Mouse (Mus musculus) forebrain, embryonic 12.5 days (tissue): Measurements from ENCODE around the gene Mcts2. TPM values are rescaled to one million over a fixed set of nuclear protein-coding genes. Genes with fewer than 3 reads are reported as not detected.

Experiments
- ATAC-seq: fragments of 200-750 bp; cut with Nextera tagmentation; 2 replicates; pipeline ENCODE4 v1.8.0; 2017; ENCODE audit warnings: moderate TSS enrichment; ENCODE audit not compliant: low FRiP score
- H3K27ac ChIP-seq: fragments of 300-500 bp; sonication (generic); 2 replicates; pipeline ENCODE4 v1.5.1; 2016; ENCODE audit warnings: mild to moderate bottlenecking
- H3K27me3 ChIP-seq: fragments of 300-500 bp; sonication (generic); 2 replicates; pipeline ENCODE4 v1.6.1; 2016; ENCODE audit warnings: mild to moderate bottlenecking
- H3K36me3 ChIP-seq: fragments of 300-500 bp; sonication (generic); replicated peaks from 2 replicates; pipeline ENCODE4 v1.6.1; 2016; ENCODE audit warnings: mild to moderate bottlenecking
- H3K4me1 ChIP-seq: fragments of 300-500 bp; sonication (generic); 2 replicates; pipeline ENCODE4 v1.6.1; 2016
- H3K4me2 ChIP-seq: fragments of 300-500 bp; sonication (generic); 2 replicates; pipeline ENCODE4 v1.6.1; 2016; ENCODE audit warnings: mild to moderate bottlenecking, moderate library complexity
- H3K4me3 ChIP-seq: fragments of 300-500 bp; sonication (generic); replicated peaks from 2 replicates; pipeline ENCODE4 v1.5.1; 2016; ENCODE audit warnings: mild to moderate bottlenecking
- H3K9ac ChIP-seq: fragments of 300-500 bp; sonication (generic); 2 replicates; pipeline ENCODE4 v1.6.1; 2016; ENCODE audit warnings: mild to moderate bottlenecking
- H3K9me3 ChIP-seq: fragments of 300-500 bp; sonication (generic); 2 replicates; pipeline ENCODE4 v1.6.1; 2016
- WGBS: fragments of 180-500 bp; shearing (Covaris S2); methylation state at CpG from one replicate; pipeline ENCODE4 v1.1.7; 2016; 5-methylcytosine and 5-hydroxymethylcytosine counted together
- polyA plus RNA-seq: library from polyadenylated mRNA; unstranded; fragments of >200 nt; fragmentation: Nextera tagmentation; extraction: Ambion mirVana; gene quantifications from 2 replicates; pipeline ENCODE4 v1.2.1, GENCODE M21; 2016

Gene Mcts2
- polyA plus RNA-seq, 1 experiment from 2014 or later, result 41.2 TPM

- Histone ChIP-seq H3K36me3 (peaks cover 67% of the 10 kb centered on the region), H3K9ac (peak overlapping the region; percentile 29; the same call in 1 of the 2 replicates), H3K4me2 (peak overlapping the region; percentile 46), H3K27me3 (no peaks in the 10 kb centered on the region), H3K27ac (peak overlapping the region; percentile 38; the same call in 1 of the 2 replicates), H3K9me3 (no peaks in the 10 kb centered on the region), H3K4me3 (no peak overlapping the region), H3K4me1 (peaks cover 12% of the 10 kb centered on the region; the same call in 1 of the 2 replicates)
- no peak for ATAC-seq
- 86% methylated on average over 13 of the region's 13 CpGs for WGBS
Observed at GRCm38 (mm10) chr2:152693735-152694134, 6.9 kb downstream of the Mcts2 start.

- no peak for ATAC-seq
Observed at GRCm38 (mm10) chr2:152694708-152695107, 7.9 kb downstream of the Mcts2 start.

GRCm38 (mm10) chr2:152696016-152696415, 9.2 kb downstream of the Mcts2 start:
- H3K4me2 ChIP-seq, result no peak overlapping the region
- peak overlapping the region; percentile 70; the same call in 1 of the 2 replicates for H3K27ac ChIP-seq
- WGBS, result 77% methylated on average over 10 of the region's 10 CpGs
- H3K36me3 ChIP-seq, result peaks cover 68% of the 10 kb centered on the region
- peaks cover 12% of the 10 kb centered on the region; the same call in 1 of the 2 replicates for H3K4me1 ChIP-seq
- 0 out of 2 replicates have a peak, but pooled peaks have one; percentile 20 for ATAC-seq
- no peaks in the 10 kb centered on the region; the same call in 1 of the 2 replicates for H3K9me3 ChIP-seq
- peak overlapping the region; percentile 45; the same call in 1 of the 2 replicates for H3K9ac ChIP-seq
- no peak overlapping the region for H3K4me3 ChIP-seq
- H3K27me3 ChIP-seq, result no peaks in the 10 kb centered on the region

More at GRCm38 (mm10) chr2:152694708-152695107, 7.9 kb downstream of the Mcts2 start:
- Histone ChIP-seq H3K9ac (no peak overlapping the region), H3K4me1 (peaks cover 12% of the 10 kb centered on the region; the same call in 1 of the 2 replicates), H3K27me3 (no peaks in the 10 kb centered on the region), H3K27ac (no peak overlapping the region; the same call in 1 of the 2 replicates), H3K9me3 (no peaks in the 10 kb centered on the region), H3K4me2 (no peak overlapping the region), H3K36me3 (peaks cover 67% of the 10 kb centered on the region), H3K4me3 (no peak overlapping the region)
- WGBS, result 84% methylated on average over 7 of the region's 7 CpGs

GRCm38 (mm10) chr2:152696476-152697164, 9.8 kb downstream of the Mcts2 start:
- peak; percentile 84 for ATAC-seq
- H3K27ac ChIP-seq, result peak overlapping the region; percentile 70
- H3K36me3 ChIP-seq, result peaks cover 74% of the 10 kb centered on the region
- peaks cover 12% of the 10 kb centered on the region; the same call in 1 of the 2 replicates for H3K4me1 ChIP-seq
- no peaks in the 10 kb centered on the region for H3K27me3 ChIP-seq
- peak overlapping the region; percentile 45; the same call in 1 of the 2 replicates for H3K9ac ChIP-seq
- H3K4me2 ChIP-seq, result no peak overlapping the region
- no peaks in the 10 kb centered on the region; the same call in 1 of the 2 replicates for H3K9me3 ChIP-seq
- no peak overlapping the region for H3K4me3 ChIP-seq
- 42% methylated on average over 20 of the region's 20 CpGs for WGBS

- no peak for ATAC-seq
- no peak overlapping the region for H3K4me2 ChIP-seq
- 96% methylated on average over 10 of the region's 10 CpGs for WGBS
- no peak overlapping the region for H3K9ac ChIP-seq
- peaks cover 4% of the 10 kb centered on the region; the same call in 1 of the 2 replicates for H3K4me1 ChIP-seq
- H3K27ac ChIP-seq, result no peak overlapping the region
- no peaks in the 10 kb centered on the region; the same call in 1 of the 2 replicates for H3K9me3 ChIP-seq
- H3K4me3 ChIP-seq, result no peak overlapping the region
- H3K36me3 ChIP-seq, result peaks cover 96% of the 10 kb centered on the region
- no peaks in the 10 kb centered on the region for H3K27me3 ChIP-seq
Observed at GRCm38 (mm10) chr2:152700138-152700537, 13.3 kb downstream of the Mcts2 start.

GRCm38 (mm10) chr2:152700725-152701124, 13.9 kb downstream of the Mcts2 start:
- Histone ChIP-seq H3K27me3 (no peaks in the 10 kb centered on the region), H3K4me1 (peaks cover 10% of the 10 kb centered on the region), H3K4me3 (no peak overlapping the region), H3K9me3 (no peaks in the 10 kb centered on the region; the same call in 1 of the 2 replicates), H3K27ac (no peak overlapping the region), H3K9ac (no peak overlapping the region), H3K36me3 (peaks cover 96% of the 10 kb centered on the region), H3K4me2 (no peak overlapping the region)
- WGBS, result 92% methylated on average over 8 of the region's 8 CpGs
- ATAC-seq, result no peak

GRCm38 (mm10) chr2:152703596-152704255, 16.9 kb downstream of the Mcts2 start:
- WGBS, result 93% methylated on average over 21 of the region's 21 CpGs
- H3K36me3 ChIP-seq, result peaks cover 74% of the 10 kb centered on the region
- no peak overlapping the region for H3K4me2 ChIP-seq

GRCm38 (mm10) chr2:152704256-152704605, 17.4 kb downstream of the Mcts2 start:
- Histone ChIP-seq H3K9me3 (no peaks in the 10 kb centered on the region; the same call in 1 of the 2 replicates), H3K36me3 (peaks cover 69% of the 10 kb centered on the region), H3K27ac (no peak overlapping the region), H3K27me3 (no peaks in the 10 kb centered on the region), H3K4me2 (no peak overlapping the region), H3K4me3 (no peak overlapping the region), H3K4me1 (peaks cover 30% of the 10 kb centered on the region), H3K9ac (no peak overlapping the region)
- no peak for ATAC-seq
- 89% methylated on average over 5 of the region's 5 CpGs for WGBS

More at GRCm38 (mm10) chr2:152703596-152704255, 16.9 kb downstream of the Mcts2 start:
- no peak for ATAC-seq
- no peak overlapping the region for H3K4me3 ChIP-seq
- no peak overlapping the region for H3K27ac ChIP-seq
- H3K9me3 ChIP-seq, result no peaks in the 10 kb centered on the region; the same call in 1 of the 2 replicates
- H3K27me3 ChIP-seq, result no peaks in the 10 kb centered on the region
- no peak overlapping the region for H3K9ac ChIP-seq
- H3K4me1 ChIP-seq, result peaks cover 30% of the 10 kb centered on the region

- Histone ChIP-seq H3K4me2 (no peak overlapping the region), H3K4me3 (no peak overlapping the region), H3K27ac (peak overlapping the region; percentile 38; the same call in 1 of the 2 replicates), H3K9ac (no peak overlapping the region), H3K27me3 (no peaks in the 10 kb centered on the region), H3K9me3 (no peaks in the 10 kb centered on the region; the same call in 1 of the 2 replicates), H3K36me3 (peaks cover 63% of the 10 kb centered on the region), H3K4me1 (peaks cover 30% of the 10 kb centered on the region)
- no peak for ATAC-seq
- WGBS, result 90% methylated on average over 14 of the region's 14 CpGs
Observed at GRCm38 (mm10) chr2:152704811-152705370, 18.1 kb downstream of the Mcts2 start.

- no peaks in the 10 kb centered on the region; the same call in 1 of the 2 replicates for H3K9me3 ChIP-seq
- no peaks in the 10 kb centered on the region for H3K27me3 ChIP-seq
- peaks cover 51% of the 10 kb centered on the region for H3K36me3 ChIP-seq
- H3K4me2 ChIP-seq, result no peak overlapping the region
- WGBS, result 72% methylated on average over 22 of the region's 22 CpGs
- no peak overlapping the region for H3K4me3 ChIP-seq
- ATAC-seq, result peak; percentile 30; the same call in 1 of the 2 replicates
- H3K4me1 ChIP-seq, result peaks cover 30% of the 10 kb centered on the region
- no peak overlapping the region; the same call in 1 of the 2 replicates for H3K9ac ChIP-seq
- H3K27ac ChIP-seq, result peak overlapping the region; percentile 79
Observed at GRCm38 (mm10) chr2:152705993-152706571, 19.2 kb downstream of the Mcts2 start.

GRCm38 (mm10) chr2:152707186-152707585, 20.4 kb downstream of the Mcts2 start:
- WGBS, result 25% methylated on average over 7 of the region's 7 CpGs
- no peak for ATAC-seq
- no peaks in the 10 kb centered on the region for H3K27me3 ChIP-seq
- H3K36me3 ChIP-seq, result peaks cover 40% of the 10 kb centered on the region
- H3K4me1 ChIP-seq, result peaks cover 30% of the 10 kb centered on the region
- peak overlapping the region; percentile 65 for H3K4me2 ChIP-seq
- H3K9me3 ChIP-seq, result no peaks in the 10 kb centered on the region
- peak overlapping the region; percentile 84 for H3K27ac ChIP-seq
- H3K4me3 ChIP-seq, result peak overlapping the region; percentile 48
- peak overlapping the region; percentile 75 for H3K9ac ChIP-seq
